ENCODE assay signal across 28 mouse cellular contexts in genomic region chr9:114995716-114996115, GRCm38 (mm10). TPM values are rescaled to one million over a fixed set of nuclear protein-coding genes. Genes with fewer than 3 reads are reported as not detected.
"Had no signal": no experiment of that assay in that cellular context is flagged by ENCODE, and none has a peak within 500 bp of the region (broad histone marks: within the 10 kb centered on the region; RNA-seq: fewer than 3 reads in every experiment).

No protein-coding gene starts in this region.

- H3K27ac ChIP-seq: heart, adult 2 months; heart, embryonic 10.5 days; heart, embryonic 13.5 days; heart, embryonic 15.5 days; hindbrain, embryonic 10.5 days; hindbrain, embryonic 12.5 days; hindbrain, embryonic 13.5 days; hindbrain, embryonic 14.5 days; hindbrain, embryonic 15.5 days; hindbrain, postnatal 0 days; intestine, embryonic 15.5 days; kidney, embryonic 15.5 days; kidney, postnatal 0 days; layer of hippocampus, adult 2 months; left cerebral cortex, adult 2 months had no signal

- H3K4me3 ChIP-seq: heart, adult 2 months; heart, embryonic 10.5 days; heart, embryonic 12.5 days; heart, embryonic 13.5 days; heart, embryonic 15.5 days; hindbrain, embryonic 10.5 days; hindbrain, embryonic 12.5 days; hindbrain, embryonic 13.5 days; hindbrain, embryonic 15.5 days; intestine, embryonic 15.5 days; kidney, embryonic 15.5 days; layer of hippocampus, adult 2 months; left cerebral cortex, adult 2 months had no signal

- H3K27me3 ChIP-seq: heart, embryonic 12.5 days; heart, embryonic 13.5 days; heart, embryonic 15.5 days; hindbrain, embryonic 12.5 days; hindbrain, embryonic 13.5 days; hindbrain, embryonic 15.5 days; intestine, embryonic 15.5 days; kidney, embryonic 15.5 days had no signal

- H3K4me1 ChIP-seq: heart, embryonic 12.5 days; heart, embryonic 13.5 days; heart, embryonic 15.5 days; hindbrain, embryonic 10.5 days; hindbrain, embryonic 12.5 days; hindbrain, embryonic 13.5 days; hindbrain, embryonic 15.5 days; intestine, embryonic 15.5 days had no signal

- H3K36me3 ChIP-seq: heart, embryonic 15.5 days; hindbrain, embryonic 10.5 days; hindbrain, embryonic 12.5 days; hindbrain, embryonic 13.5 days; intestine, embryonic 15.5 days; kidney, embryonic 15.5 days had no signal

- DNase-seq: heart, adult 2 months; heart, postnatal 10 days; heart, postnatal 14 days; heart, postnatal 36 days; heart, postnatal 4 days; kidney, adult 11 months; kidney, adult 18-20 months; kidney, adult 8-10 months; kidney, postnatal 10 days; kidney, postnatal 25 days; layer of hippocampus, adult 9-11 months; layer of hippocampus, postnatal 36 days had no signal

RNA-seq across cellular contexts. Expression of gene Osbpl10, which starts 17.3 kb away (rescaled TPM):
- polyA plus RNA-seq: inflammation-experienced regulatory T-cells, adult 6 months had no signal
